Mouse (Mus musculus) monocyte, adult 5-6 weeks (primary cell): ENCODE data around the gene Drg1. TPM values are rescaled to one million over a fixed set of nuclear protein-coding genes. Genes with fewer than 3 reads are reported as not detected.
A peak's percentile ranks its signal among the peaks of the same experiment; 100 is the strongest.

Experiments used
- ATAC-seq: fragments of 153-309, 156-312 bp; replicated peaks from 2 replicates; pipeline ENCODE4 v1.8.0; 2017; ENCODE audit warnings: mild to moderate bottlenecking; ENCODE audit not compliant: low TSS enrichment, insufficient number of reproducible peaks, severe bottlenecking, poor library complexity, low FRiP score
- total RNA-seq: library from RNA; stranded (forward); fragments of 200-1000, 200-491, 200-594 nt; gene quantifications from 3 replicates; pipeline ENCODE4 v1.2.3, GENCODE M21; 2017

Gene Drg1
- total RNA-seq, 1 experiment from 2014 or later, result 210 TPM

GRCm38 (mm10) chr11:3291311-3292061, 25.3 kb upstream of the Drg1 start:
- ATAC-seq, result no peak

- ATAC-seq, result no peak; the same call in 1 of the 2 replicates
Measured at GRCm38 (mm10) chr11:3290640-3291310, 24.6 kb upstream of the Drg1 start.

- peak; percentile 31; the same call in 1 of the 2 replicates for ATAC-seq
Measured at GRCm38 (mm10) chr11:3289803-3290639, 23.8 kb upstream of the Drg1 start.

GRCm38 (mm10) chr11:3289302-3289802, 23.1 kb upstream of the Drg1 start:
- ATAC-seq, result no peak

GRCm38 (mm10) chr11:3288521-3289301, 22.5 kb upstream of the Drg1 start, which contains the start of gene Patz1:
Gene Patz1 (plus strand): TSS chr11:3288874.
- ATAC-seq, result no peak

GRCm38 (mm10) chr11:3287921-3288320, 21.7 kb upstream of the Drg1 start:
- no peak for ATAC-seq

GRCm38 (mm10) chr11:3287131-3287530, 20.9 kb upstream of the Drg1 start:
- no peak for ATAC-seq

GRCm38 (mm10) chr11:3285940-3286339, 19.7 kb upstream of the Drg1 start:
- no peak for ATAC-seq

- no peak for ATAC-seq
Measured at GRCm38 (mm10) chr11:3283645-3284044, 17.4 kb upstream of the Drg1 start.

GRCm38 (mm10) chr11:3282887-3283286, 16.7 kb upstream of the Drg1 start:
- ATAC-seq, result no peak

- ATAC-seq, result no peak
Measured at GRCm38 (mm10) chr11:3279729-3280128, 13.5 kb upstream of the Drg1 start.

- no peak for ATAC-seq
Measured at GRCm38 (mm10) chr11:3278351-3278750, 12.1 kb upstream of the Drg1 start.

- no peak for ATAC-seq
Measured at GRCm38 (mm10) chr11:3269241-3269640, 3.0 kb upstream of the Drg1 start.

GRCm38 (mm10) chr11:3267133-3267532, 918 bp upstream of the Drg1 start:
- no peak for ATAC-seq

- ATAC-seq, result 0 out of 2 replicates have a peak, but pooled peaks have one; percentile 4
Measured at GRCm38 (mm10) chr11:3265291-3266078, 730 bp downstream of the Drg1 start.

- no peak for ATAC-seq
Measured at GRCm38 (mm10) chr11:3259537-3259936, 6.7 kb downstream of the Drg1 start.

GRCm38 (mm10) chr11:3247387-3247786, 18.8 kb downstream of the Drg1 start:
- ATAC-seq, result no peak; the same call in 1 of the 2 replicates

GRCm38 (mm10) chr11:3243771-3244170, 22.4 kb downstream of the Drg1 start:
- ATAC-seq, result no peak
